Mouse (Mus musculus) ZHBTc4 (cell line): ENCODE data around the gene Vamp2.
A peak's percentile ranks its signal among the peaks of the same experiment; 100 is the strongest.

Experiments used
- DNase-seq: peaks from one replicate; pipeline ENCODE4 v3.0.0-alpha.2; 2011; ENCODE audit warnings: low read depth, low spot score

Vamp2 gene

GRCm38 (mm10) chr11:69064259-69065133 lies 23.8 kb upstream of the Vamp2 start:
- no peak for DNase-seq

GRCm38 (mm10) chr11:69065394-69065925 lies 22.8 kb upstream of the Vamp2 start:
- no peak for DNase-seq

- peak; percentile 40 for DNase-seq
Observed at GRCm38 (mm10) chr11:69066163-69066861, 22.0 kb upstream of the Vamp2 start.

- peak; percentile 93 for DNase-seq
Observed at GRCm38 (mm10) chr11:69066956-69067355, 21.3 kb upstream of the Vamp2 start.

GRCm38 (mm10) chr11:69067601-69068000 lies 20.7 kb upstream of the Vamp2 start:
- DNase-seq, result no peak

DNA sequence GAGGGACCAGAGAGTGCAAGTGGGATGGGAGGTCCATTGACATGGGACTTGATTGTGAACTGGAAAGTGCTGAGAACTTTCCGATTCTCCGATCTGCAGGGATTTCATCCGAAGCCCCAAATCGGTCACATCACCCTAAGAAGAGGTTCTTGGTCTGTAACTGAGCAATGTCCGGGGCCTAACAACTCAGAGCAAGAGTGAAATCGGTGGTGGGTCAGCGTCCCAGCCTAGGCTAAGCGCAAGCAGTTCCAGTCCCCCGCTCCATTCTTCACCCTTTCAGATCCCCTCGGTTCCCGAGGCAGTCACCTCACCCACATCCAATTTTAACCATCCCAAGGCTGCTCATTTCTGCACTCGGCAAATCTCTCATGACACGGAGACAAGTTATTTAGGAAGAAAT lies 18.2 kb upstream of the Vamp2 start:
- no peak for DNase-seq

DNA sequence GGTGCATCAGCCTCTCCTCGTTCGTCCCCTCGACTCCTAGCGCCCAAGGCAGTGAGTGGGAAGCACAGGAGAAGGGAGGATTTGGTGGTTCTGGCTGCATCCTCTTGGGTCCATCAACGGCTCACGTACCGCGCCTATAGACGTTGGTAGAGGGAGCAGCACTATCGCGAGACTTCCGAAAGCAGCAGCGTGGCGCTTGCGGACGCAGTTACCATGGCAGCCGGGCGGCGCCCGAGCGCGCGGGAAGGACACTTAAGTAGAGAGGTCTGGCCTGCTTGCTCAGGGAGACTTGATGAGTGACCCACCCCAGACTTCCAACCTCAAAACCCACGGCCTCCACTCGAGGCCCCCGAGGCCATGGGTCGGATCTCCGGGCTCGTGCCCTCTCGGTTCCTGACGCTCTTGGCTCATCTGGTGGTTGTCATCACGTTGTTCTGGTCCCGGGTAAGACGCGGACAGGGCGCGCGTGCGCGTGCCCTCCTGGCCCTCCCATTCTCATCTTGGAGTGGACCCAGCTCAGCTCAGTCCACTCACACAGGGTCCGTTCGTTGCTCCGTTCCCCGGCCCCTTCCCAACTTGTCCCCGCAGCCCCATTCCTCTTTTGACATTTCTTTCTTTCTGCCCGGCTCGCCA lies 17.6 kb upstream of the Vamp2 start, which contains the start of gene Tmem107:
Tmem107 (plus strand) TSS at position 217 of the 633 bp plus-strand sequence.
- peak; percentile 96 for DNase-seq

GRCm38 (mm10) chr11:69071262-69071661 lies 17.0 kb upstream of the Vamp2 start:
- DNase-seq, result no peak

DNA sequence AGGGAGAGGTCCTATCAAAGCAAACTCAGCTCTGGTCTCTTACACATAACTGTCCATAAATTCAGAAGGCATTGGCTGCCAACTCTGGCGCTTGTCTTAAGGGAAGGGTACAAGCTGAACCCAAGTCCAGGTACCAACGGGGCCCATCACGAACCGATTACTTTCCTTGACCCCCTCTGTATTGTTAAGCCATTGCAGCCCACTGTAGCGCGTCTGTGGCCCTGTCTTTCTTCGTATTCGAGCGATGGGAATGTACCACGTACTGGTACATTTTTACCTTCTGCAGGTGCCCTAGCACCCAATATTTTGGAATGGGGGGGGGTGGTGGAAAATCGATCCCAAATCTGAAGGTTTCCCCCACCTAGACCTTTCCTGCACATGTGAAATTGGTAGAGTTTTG lies 16.1 kb upstream of the Vamp2 start:
- no peak for DNase-seq

DNA sequence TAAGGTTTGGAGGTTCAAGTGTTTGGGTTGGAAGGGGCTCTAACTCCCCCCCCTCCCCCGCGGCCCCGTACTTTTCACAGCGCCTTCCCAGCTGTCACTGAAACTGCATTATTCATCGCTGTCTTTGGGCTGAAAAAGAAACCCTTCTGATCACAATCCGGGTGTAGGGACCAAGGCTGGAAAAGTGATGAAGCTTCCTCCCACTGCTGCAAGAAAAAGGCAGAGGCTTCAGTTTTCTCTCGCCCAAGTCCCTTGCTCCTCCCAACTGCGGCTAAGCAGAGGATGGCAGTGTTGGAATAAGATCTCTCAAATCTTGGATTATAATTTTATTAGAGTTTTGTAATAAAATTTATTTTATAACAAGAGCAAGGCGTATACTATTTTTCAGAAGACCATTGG lies 15.6 kb upstream of the Vamp2 start:
- no peak for DNase-seq

GRCm38 (mm10) chr11:69073065-69073888 lies 15.0 kb upstream of the Vamp2 start:
- peak; percentile 96 for DNase-seq

DNA sequence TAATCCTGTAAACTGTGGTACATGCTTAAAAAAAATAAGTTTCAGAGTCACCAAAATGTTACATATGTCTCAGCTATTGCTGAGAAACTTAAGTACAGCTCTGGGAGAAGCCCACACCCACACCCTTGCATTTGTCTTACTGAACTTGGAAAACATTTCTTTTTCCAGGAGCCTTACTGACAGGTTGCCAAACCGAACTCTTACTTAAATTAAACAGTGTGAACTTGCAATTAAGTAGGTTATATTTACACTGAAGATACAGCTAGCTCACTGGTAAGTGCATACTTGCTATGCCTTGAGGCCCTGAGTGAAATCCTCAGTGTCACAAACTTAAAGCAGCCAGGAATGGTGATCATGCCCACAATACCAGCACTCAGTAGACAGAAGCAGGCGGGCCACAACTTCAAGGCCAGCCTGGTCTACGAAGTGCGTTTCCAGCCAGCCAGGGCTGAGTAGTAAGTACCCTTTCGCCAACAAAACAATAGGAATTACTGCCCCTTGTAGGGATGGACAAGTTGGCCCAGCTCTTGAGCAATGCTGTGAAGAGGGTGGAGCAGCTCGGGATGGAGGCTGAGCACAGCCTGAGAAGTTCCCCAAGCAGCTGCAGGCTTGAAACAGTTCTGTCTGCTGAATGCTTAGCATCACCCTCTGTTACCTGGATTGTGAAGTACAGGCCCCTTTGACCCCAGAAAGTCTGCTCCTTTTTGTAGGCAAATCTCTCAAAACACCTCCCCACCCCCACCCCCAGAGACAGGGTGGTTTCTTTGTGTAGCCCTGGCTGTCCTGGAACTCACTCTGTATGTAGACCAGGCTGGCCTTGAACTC lies 14.1 kb upstream of the Vamp2 start:
- no peak for DNase-seq

- no peak for DNase-seq
Observed at GRCm38 (mm10) chr11:69074776-69075069, 13.6 kb upstream of the Vamp2 start.

DNA sequence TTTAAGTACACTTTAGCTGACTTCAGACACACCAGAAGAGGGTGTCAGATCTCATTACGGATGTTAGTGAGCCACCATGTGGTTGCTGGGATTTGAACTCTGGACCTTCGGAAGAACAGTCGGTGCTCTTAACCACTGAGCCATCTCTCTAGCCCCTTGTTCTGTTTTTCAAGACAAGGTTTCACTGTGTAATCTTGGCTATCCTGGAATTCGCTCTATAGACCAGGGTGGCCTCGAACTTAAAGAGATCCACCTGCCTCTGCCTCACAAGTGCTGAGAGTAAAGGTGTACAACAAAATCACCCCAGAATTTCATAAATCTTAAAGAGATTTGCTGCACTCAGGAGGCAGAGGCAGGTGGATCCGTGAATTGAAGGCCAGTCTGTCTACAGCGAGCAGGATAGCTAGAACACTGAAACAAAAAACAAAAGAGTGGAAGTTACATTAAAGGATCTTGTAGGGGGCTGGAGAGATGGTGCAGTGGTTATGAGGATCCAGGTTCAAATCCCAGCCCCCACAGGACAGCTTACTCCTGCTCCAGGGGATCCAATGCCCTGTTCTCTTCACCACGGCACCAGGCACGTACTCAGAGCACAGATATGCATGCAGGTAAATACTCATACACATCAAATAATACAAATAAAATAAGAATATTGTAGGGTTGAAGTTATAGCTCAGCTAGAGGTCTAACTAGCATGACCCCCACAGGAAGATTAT lies 12.4 kb upstream of the Vamp2 start:
- DNase-seq, result peak; percentile 87

GRCm38 (mm10) chr11:69076572-69076971 lies 11.7 kb upstream of the Vamp2 start:
- no peak for DNase-seq

- DNase-seq, result no peak
Observed at GRCm38 (mm10) chr11:69077316-69077715, 11.0 kb upstream of the Vamp2 start.

- no peak for DNase-seq
Observed at GRCm38 (mm10) chr11:69078041-69078440, 10.2 kb upstream of the Vamp2 start.

GRCm38 (mm10) chr11:69078805-69079438 lies 9.4 kb upstream of the Vamp2 start:
- DNase-seq, result no peak

GRCm38 (mm10) chr11:69080102-69080854 lies 8.0 kb upstream of the Vamp2 start:
- DNase-seq, result no peak
